Mouse (Mus musculus) E14TG2a.4 (cell line): ENCODE measurements around the gene Cspg5.

Experiments
- CTCF ChIP-seq: conservative IDR thresholded peaks from 2 replicates; pipeline ENCODE4 v1.5.1; 2014; ENCODE audit warnings: low read length
- NANOG ChIP-seq: IDR thresholded peaks from 2 replicates; pipeline ENCODE4 v1.6.1; 2014; ENCODE audit warnings: borderline replicate concordance, low read length, mixed read lengths
- POU5F1 ChIP-seq: IDR thresholded peaks from 2 replicates; pipeline ENCODE4 v1.6.1; 2014; ENCODE audit warnings: low read length, borderline replicate concordance

DNA sequence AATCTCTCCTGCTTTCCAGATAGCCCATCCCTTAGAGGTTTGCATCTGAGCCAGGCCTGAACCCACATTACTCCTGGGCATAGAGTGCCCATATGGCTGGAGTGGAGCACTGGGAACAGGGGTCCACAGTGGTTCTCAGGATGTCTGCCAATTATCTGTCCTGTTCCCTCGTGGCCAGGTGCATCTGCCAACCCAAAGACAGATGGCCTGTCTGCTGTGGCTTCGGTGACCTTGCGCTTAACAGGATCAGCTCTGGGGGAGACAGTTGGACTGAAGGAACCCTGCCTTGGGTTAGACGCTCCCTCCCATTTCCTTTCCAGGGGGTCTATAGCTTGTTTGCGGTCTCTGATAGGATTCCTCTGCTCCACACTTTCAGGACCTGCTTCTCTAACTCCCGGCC lies 15.1 kb downstream of the Cspg5 start:
- no peak for TF ChIP-seq CTCF
- no peak for TF ChIP-seq POU5F1
- no peak for TF ChIP-seq NANOG
